Mouse (Mus musculus) thymus, postnatal 4 days (tissue): ENCODE measurements around the gene Nt5c1a.

Experiments
- DNase-seq: peaks from one replicate; pipeline ENCODE4 v3.0.0; 2021

The Nt5c1a gene

GRCm38 (mm10) chr4:123252214-123252613, 50.9 kb downstream of the Nt5c1a start:
- no peak for DNase-seq

- DNase-seq: no peak
Measured at GRCm38 (mm10) chr4:123254617-123255016, 53.3 kb downstream of the Nt5c1a start.

- peak; percentile 30 for DNase-seq
Measured at GRCm38 (mm10) chr4:123260071-123260746, 58.9 kb downstream of the Nt5c1a start.

- DNase-seq: no peak
Measured at GRCm38 (mm10) chr4:123261721-123262401, 60.6 kb downstream of the Nt5c1a start, which contains the start of gene Pabpc4. TSS of gene Pabpc4 (plus strand) at chr4:123262351.
